8 mouse cellular contexts compared by ENCODE assay signal in genomic region chr4:57434705-57435360, GRCm38 (mm10). TPM values are rescaled to one million over a fixed set of nuclear protein-coding genes. Genes with fewer than 3 reads are reported as not detected.
A peak's percentile ranks its signal among the peaks of the same experiment; 100 is the strongest.
DNase-seq lines count a peak whose midpoint lies in the region; ATAC-seq and TF ChIP-seq lines count a peak whose summit lies in the region.

No protein-coding gene starts in this region.

- H3K27me3 ChIP-seq in heart, embryonic 15.5 days, result peaks cover 42% of the 10 kb centered on the region
- peaks cover 30% of the 10 kb centered on the region for H3K27me3 ChIP-seq in forebrain, embryonic 13.5 days
- peaks cover 24% of the 10 kb centered on the region; the same call in 1 of the 2 replicates for H3K27me3 ChIP-seq in limb, embryonic 14.5 days (ENCODE audit: control insufficient read depth, insufficient read depth, low read length)
- peaks cover 31% of the 10 kb centered on the region for H3K27me3 ChIP-seq in stomach, embryonic 15.5 days (replicated peaks)

- no peak for TF ChIP-seq POLR2A in brain, embryonic 14.5 days (IDR thresholded peaks at IDR 0.05; ENCODE audit: borderline replicate concordance, extremely low read depth, insufficient read depth, insufficient read length, poor library complexity, severe bottlenecking)
- no peak for TF ChIP-seq POLR2A in limb, embryonic 14.5 days (IDR thresholded peaks at IDR 0.05; ENCODE audit: borderline replicate concordance, extremely low read depth, insufficient read depth, insufficient read length)

- H3K9me3 ChIP-seq in heart, embryonic 15.5 days (replicated peaks), result no peaks in the 10 kb centered on the region
- no peaks in the 10 kb centered on the region for H3K9me3 ChIP-seq in forebrain, embryonic 13.5 days (replicated peaks)
- H3K9me3 ChIP-seq in limb, embryonic 14.5 days (ENCODE audit: control insufficient read depth, low read length), result no peaks in the 10 kb centered on the region
- no peaks in the 10 kb centered on the region for H3K9me3 ChIP-seq in stomach, embryonic 15.5 days

- no peak overlapping the region for H3K27ac ChIP-seq in heart, embryonic 15.5 days
- H3K27ac ChIP-seq in forebrain, embryonic 13.5 days, result no peak overlapping the region; the same call in 1 of the 2 replicates
- H3K27ac ChIP-seq in limb, embryonic 14.5 days (replicated peaks; ENCODE audit: low read depth, low read length), result no peak overlapping the region
- H3K27ac ChIP-seq in stomach, embryonic 15.5 days, result no peak overlapping the region

- H3K4me1 ChIP-seq in heart, embryonic 15.5 days (replicated peaks), result peaks cover 13% of the 10 kb centered on the region
- H3K4me1 ChIP-seq in forebrain, embryonic 13.5 days, result peaks cover 16% of the 10 kb centered on the region
- peaks cover 4% of the 10 kb centered on the region for H3K4me1 ChIP-seq in limb, embryonic 14.5 days (ENCODE audit: control insufficient read depth, insufficient read depth, low read length)
- H3K4me1 ChIP-seq in stomach, embryonic 15.5 days, result peaks cover 18% of the 10 kb centered on the region

- no peak for TF ChIP-seq CTCF in brain, embryonic 14.5 days (IDR thresholded peaks at IDR 0.05; ENCODE audit: borderline replicate concordance, extremely low read depth, insufficient read depth, insufficient read length)

- H3K9ac ChIP-seq in heart, embryonic 15.5 days, result peak overlapping the region; percentile 53
- H3K9ac ChIP-seq in forebrain, embryonic 13.5 days, result peak overlapping the region; percentile 76
- H3K9ac ChIP-seq in limb, embryonic 14.5 days (ENCODE audit: low read depth, low read length, severe bottlenecking), result peak overlapping the region; percentile 62
- H3K9ac ChIP-seq in stomach, embryonic 15.5 days, result peak overlapping the region; percentile 22; the same call in 1 of the 2 replicates

- peak overlapping the region; percentile 66 for H3K4me3 ChIP-seq in heart, embryonic 15.5 days
- H3K4me3 ChIP-seq in forebrain, embryonic 13.5 days, result peak overlapping the region; percentile 69
- H3K4me3 ChIP-seq in limb, embryonic 14.5 days (replicated peaks; ENCODE audit: low read length), result peak overlapping the region; percentile 61
- H3K4me3 ChIP-seq in stomach, embryonic 15.5 days (replicated peaks), result peak overlapping the region; percentile 59

- ATAC-seq in heart, embryonic 15.5 days (replicated peaks; ENCODE audit: insufficient number of reproducible peaks, insufficient read depth, low FRiP score, low read depth), result no peak
- no peak for ATAC-seq in forebrain, embryonic 13.5 days
- peak; percentile 29; the same call in 1 of the 2 replicates for ATAC-seq in limb, embryonic 14.5 days (ENCODE audit: low FRiP score, low read depth)
- peak; percentile 12; the same call in 1 of the 2 replicates for ATAC-seq in stomach, embryonic 15.5 days (ENCODE audit: insufficient read depth, low FRiP score, low read depth)

- no peak for DNase-seq in heart, adult 8-10 months (ENCODE audit: low spot score)
- DNase-seq in brain, embryonic 14.5 days (ENCODE audit: low read depth), result peak; percentile 39
- DNase-seq in limb, embryonic 14.5 days (ENCODE audit: low spot score), result no peak
- DNase-seq in embryo, embryonic 9.5 days (ENCODE audit: extremely low spot score), result no peak
- no peak for DNase-seq in gastrocnemius, postnatal 14 days

- H3K4me2 ChIP-seq in heart, embryonic 15.5 days, result peak overlapping the region; percentile 99
- H3K4me2 ChIP-seq in forebrain, embryonic 13.5 days, result peak overlapping the region; percentile 97
- peak overlapping the region; percentile 100 for H3K4me2 ChIP-seq in limb, embryonic 14.5 days (replicated peaks; ENCODE audit: low read depth, low read length, severe bottlenecking)
- H3K4me2 ChIP-seq in stomach, embryonic 15.5 days, result peak overlapping the region; percentile 99

- intact Hi-C loops in gastrocnemius, postnatal 14 days (cut with DNase I; ENCODE audit: low total_unique reads), result no loop called here

- no peaks in the 10 kb centered on the region for H3K36me3 ChIP-seq in heart, embryonic 15.5 days
- H3K36me3 ChIP-seq in forebrain, embryonic 13.5 days (ENCODE audit: poor library complexity, severe bottlenecking), result no peaks in the 10 kb centered on the region
- H3K36me3 ChIP-seq in limb, embryonic 14.5 days (ENCODE audit: control insufficient read depth, insufficient read depth, low read length), result no peaks in the 10 kb centered on the region
- no peaks in the 10 kb centered on the region for H3K36me3 ChIP-seq in stomach, embryonic 15.5 days

- WGBS in heart, embryonic 15.5 days, result 16% methylated on average over 19 of the region's 19 CpGs
- 22% methylated on average over 19 of the region's 19 CpGs for WGBS in forebrain, embryonic 13.5 days
- WGBS in limb, embryonic 14.5 days, result 21% methylated on average over 18 of the region's 19 CpGs
- 23% methylated on average over 19 of the region's 19 CpGs for WGBS in stomach, embryonic 15.5 days

RNA-seq across cellular contexts. Expression of gene Palm2, which starts 0.8 kb away (rescaled TPM):
- polyA plus RNA-seq in heart, embryonic 15.5 days (2015; fragmentation: Nextera tagmentation; extraction: Ambion mirVana), result 14.0 and 20.2 TPM in 2 replicates
- 10 to 100 TPM; 12.3 to 24.6 (median 13.4) TPM for total RNA-seq in heart, adult 8-10 months (2022)
- 2.9 and 7.7 TPM in 2 replicates for polyA plus RNA-seq in brain, embryonic 14.5 days (2012; rRNA removed)
- 1.3 and 1.9 TPM in 2 replicates for polyA plus RNA-seq in forebrain, embryonic 13.5 days (2015; fragmentation: Nextera tagmentation; extraction: Ambion mirVana)
- polyA plus RNA-seq in limb, embryonic 14.5 days (2012; rRNA removed), result 2.3 and 2.7 TPM in 2 replicates
- polyA plus RNA-seq in limb, embryonic 14.5 days (2014; fragmentation: Nextera tagmentation; extraction: Ambion mirVana), result 5.3 and 9.4 TPM in 2 replicates
- 4.0 TPM in 2 replicates for polyA plus RNA-seq in stomach, embryonic 15.5 days (2015; fragmentation: Nextera tagmentation; extraction: Ambion mirVana)
- 1 to 10 TPM; 3.8 to 4.6 TPM for total RNA-seq in gastrocnemius, postnatal 14 days (2021)

Comparison
In these comparisons a context has a peak if more than half of its experiments do, and no peak if none do; other contexts are left out.
1. ATAC-seq: peak in limb, embryonic 14.5 days (single experiment) and stomach, embryonic 15.5 days (single experiment); none in heart, embryonic 15.5 days (single experiment) and forebrain, embryonic 13.5 days (single experiment).
2. H3K9ac ChIP-seq: peak in every context shown above with its lines; median percentile 76 in forebrain, embryonic 13.5 days; 62 in limb, embryonic 14.5 days; 53 in heart, embryonic 15.5 days; 22 in stomach, embryonic 15.5 days.
3. Peak in every context shown above with its lines, with median percentiles within 50 percentile points of each other: H3K4me2 ChIP-seq and H3K4me3 ChIP-seq.